Mouse (Mus musculus) G1E-ER4 (cell line): ENCODE data around the gene Ccdc148. TPM values are rescaled to one million over a fixed set of nuclear protein-coding genes. Genes with fewer than 3 reads are reported as not detected.

Experiments used
- GATA1 ChIP-seq: IDR thresholded peaks from one replicate; pipeline ENCODE4 v1.8.0; 2012; ENCODE audit warnings: low read length, inconsistent platforms
- polyA plus RNA-seq: library from polyadenylated mRNA; stranded (reverse); fragments of >175 nt; gene quantifications from 2 replicates; pipeline ENCODE4 v1.2.3, GENCODE M21; 2012

Ccdc148 gene
- polyA plus RNA-seq = not detected in 2 replicates

DNA sequence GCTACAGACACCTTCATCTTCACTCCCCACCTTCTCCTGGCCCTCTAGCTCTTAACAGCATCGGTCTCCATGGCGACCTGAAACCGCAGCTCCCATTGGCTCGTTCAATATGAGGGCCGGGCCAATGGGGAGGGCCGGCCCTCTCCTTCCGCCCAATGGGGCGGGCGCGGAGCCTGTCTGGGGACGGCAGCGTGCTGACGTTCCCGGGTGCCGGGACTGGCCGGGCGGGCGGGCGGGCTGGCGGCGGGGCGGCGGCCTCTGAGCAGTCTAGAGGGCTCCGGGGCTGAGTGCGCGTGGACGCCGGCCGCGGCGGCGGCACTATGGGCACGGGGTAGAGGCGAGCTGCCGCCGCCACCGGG lies at the start of gene Ccdc148, which contains the start of gene Pkp4:
Gene Ccdc148, minus strand, starts transcription at position 79 of the 359 bp plus-strand sequence.
Gene Pkp4, plus strand, starts transcription at position 246 of the 359 bp plus-strand sequence.
- no peak for TF ChIP-seq GATA1

GRCm38 (mm10) chr2:59208276-59208675 lies 47.8 kb upstream of the Ccdc148 start:
- TF ChIP-seq GATA1 = no peak

- TF ChIP-seq GATA1 = no peak
Measured at GRCm38 (mm10) chr2:59207725-59208124, 47.2 kb upstream of the Ccdc148 start.

DNA sequence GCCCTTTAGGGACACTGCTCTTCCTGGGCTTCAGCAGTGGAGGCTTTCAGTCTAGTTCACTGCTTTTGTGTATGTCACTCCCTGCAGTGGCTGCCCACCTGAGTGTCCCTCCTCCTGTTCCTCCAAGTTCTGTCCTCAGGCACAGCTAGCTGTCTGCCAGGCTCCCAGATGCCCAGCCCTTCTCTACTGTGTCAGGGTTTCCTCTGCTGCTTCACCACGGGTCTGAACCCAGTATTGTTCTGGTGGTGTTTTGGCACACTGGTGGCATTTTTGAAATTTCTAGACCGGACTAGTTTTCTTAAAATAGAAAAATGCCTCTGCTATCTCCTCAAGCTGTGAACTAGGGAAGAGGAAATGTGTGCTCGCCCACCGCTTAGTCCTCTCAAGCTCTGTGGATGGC lies 46.8 kb upstream of the Ccdc148 start:
- TF ChIP-seq GATA1 = no peak

DNA sequence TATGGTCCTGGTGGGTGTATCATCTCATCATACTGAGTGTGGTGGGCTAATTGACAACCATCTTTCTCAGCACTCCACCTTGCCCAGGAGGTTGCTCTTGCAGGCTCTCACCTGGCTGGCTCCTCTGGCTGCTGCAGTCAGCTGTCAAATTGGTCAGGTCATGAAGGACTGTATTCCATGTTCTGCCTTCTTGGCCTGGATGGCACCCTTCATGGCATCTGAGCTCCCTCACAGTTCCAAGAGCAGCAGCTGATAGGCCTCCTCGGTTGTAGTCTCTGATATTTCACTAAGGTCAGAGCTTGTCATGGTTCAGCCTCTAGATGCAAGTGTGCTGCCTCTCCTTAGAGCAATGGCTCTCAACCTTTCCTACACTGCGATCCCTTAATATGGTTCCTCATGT lies 45.7 kb upstream of the Ccdc148 start:
- no peak for TF ChIP-seq GATA1

- TF ChIP-seq GATA1 = no peak
Measured at GRCm38 (mm10) chr2:59205092-59205491, 44.6 kb upstream of the Ccdc148 start.

- no peak for TF ChIP-seq GATA1
Measured at GRCm38 (mm10) chr2:59203627-59204425, 43.3 kb upstream of the Ccdc148 start.

DNA sequence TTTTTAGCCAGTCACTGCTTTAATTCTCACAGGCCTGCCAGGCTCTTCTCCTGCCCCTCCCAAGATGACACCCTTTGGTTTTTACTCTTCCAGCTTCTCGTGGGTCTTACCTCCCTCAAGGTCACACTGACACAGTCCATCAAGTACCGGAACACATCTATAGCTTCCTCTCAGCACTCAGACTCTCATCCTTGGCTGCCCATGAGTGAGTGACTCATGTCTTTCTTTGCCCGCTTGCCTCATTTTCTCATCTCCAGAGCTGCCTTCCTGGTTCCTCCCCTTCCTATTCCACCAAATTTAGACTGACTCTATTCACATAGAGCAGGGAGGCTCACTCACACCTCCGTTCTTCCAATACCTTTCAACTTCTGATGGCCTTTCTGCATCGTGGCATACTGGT lies 42.4 kb upstream of the Ccdc148 start:
- no peak for TF ChIP-seq GATA1

DNA sequence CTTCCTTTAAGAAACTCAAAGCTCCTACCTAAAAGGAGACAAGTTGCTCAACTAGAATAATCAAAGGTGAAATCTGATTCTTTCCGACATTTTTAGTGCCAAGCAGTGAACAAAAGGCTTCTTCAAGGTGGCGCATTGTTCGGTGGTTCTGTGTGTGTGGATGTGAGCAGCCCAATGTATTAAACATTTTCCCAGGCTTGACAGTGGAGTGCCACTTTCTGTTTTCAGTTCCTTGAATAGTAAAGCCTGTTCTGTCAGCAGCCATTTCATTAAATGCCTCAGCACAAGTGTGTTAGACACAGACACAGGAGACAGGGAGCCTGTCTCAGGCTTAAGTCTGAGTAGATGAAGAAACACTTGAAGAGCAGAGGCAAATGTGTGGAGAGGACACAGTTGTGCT lies 40.0 kb upstream of the Ccdc148 start:
- TF ChIP-seq GATA1 = no peak

DNA sequence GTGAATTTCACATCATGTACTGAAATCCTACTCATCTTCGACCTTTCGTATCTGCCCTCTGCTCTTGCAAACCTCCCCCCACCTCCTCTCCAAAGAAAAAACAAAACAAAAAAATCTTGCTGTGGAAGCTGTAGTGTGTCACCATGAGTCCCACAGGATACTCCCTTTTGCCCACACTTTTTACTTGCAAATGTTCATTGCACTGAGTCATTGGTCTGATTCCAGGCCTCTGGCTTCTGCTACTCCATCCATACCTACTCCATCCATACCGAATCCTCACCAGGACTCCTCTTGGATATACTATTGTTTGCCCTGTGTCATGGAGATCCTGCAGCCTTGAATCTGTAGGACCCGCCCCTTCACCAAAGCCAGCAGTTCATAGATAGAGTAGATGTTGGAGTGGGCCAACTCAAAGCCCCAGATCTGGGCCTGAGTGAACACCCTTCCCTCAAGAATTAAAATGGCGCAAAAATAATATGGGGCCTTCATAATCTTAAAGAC lies 39.0 kb upstream of the Ccdc148 start:
- no peak for TF ChIP-seq GATA1

DNA sequence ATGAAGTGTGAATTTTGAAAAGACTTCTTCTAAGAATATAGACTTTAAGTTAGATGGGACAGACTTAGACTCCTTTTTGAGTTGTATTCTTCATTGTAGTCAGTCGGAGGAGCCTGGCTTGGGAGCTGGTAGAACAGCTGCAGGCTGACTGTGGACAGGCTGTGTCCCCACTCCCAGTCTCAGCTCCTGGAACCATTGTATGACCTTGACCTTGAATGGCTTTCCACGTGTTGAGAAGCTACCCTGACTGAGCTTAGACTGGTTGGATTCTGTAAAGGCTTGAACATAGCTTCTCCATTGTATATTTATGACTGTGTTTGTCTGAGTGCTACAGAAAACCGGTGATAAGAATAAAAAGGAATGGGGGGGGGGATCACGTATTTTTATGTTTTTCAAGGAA lies 36.7 kb upstream of the Ccdc148 start:
- no peak for TF ChIP-seq GATA1

GRCm38 (mm10) chr2:59193117-59193516 lies 32.6 kb upstream of the Ccdc148 start:
- no peak for TF ChIP-seq GATA1

GRCm38 (mm10) chr2:59191466-59191865 lies 31.0 kb upstream of the Ccdc148 start:
- TF ChIP-seq GATA1 = no peak

DNA sequence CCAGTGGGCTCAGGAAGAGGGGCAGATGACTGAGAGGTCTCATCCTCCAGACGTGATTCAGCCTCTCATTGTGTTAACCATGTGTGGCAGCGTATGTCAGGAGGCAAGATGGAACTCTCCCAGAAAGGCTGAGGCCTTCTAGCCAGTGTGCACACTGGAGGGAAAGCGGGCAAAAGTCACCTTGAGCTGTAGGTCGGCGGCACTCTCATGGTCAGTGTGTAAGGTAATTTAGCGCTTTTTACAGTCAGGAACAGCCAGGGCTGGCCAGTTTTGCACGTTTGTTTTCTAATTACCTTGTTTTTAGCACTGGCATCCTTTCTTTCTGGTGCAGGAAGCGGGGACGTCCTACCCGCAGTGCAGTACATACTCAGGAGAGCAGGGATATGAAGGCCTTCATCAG lies 29.7 kb upstream of the Ccdc148 start:
- TF ChIP-seq GATA1 = no peak

- TF ChIP-seq GATA1 = no peak
Measured at GRCm38 (mm10) chr2:59189661-59190185, 29.2 kb upstream of the Ccdc148 start.

GRCm38 (mm10) chr2:59188306-59188705 lies 27.8 kb upstream of the Ccdc148 start:
- TF ChIP-seq GATA1 = no peak

GRCm38 (mm10) chr2:59186966-59187365 lies 26.5 kb upstream of the Ccdc148 start:
- TF ChIP-seq GATA1 = no peak
